Mouse (Mus musculus) cortical plate, adult 2 months (tissue): ENCODE results near the gene Dcx.

Experiments
- CTCF ChIP-seq: fragments of 200-500 bp; IDR thresholded peaks from 2 replicates; pipeline ENCODE4 v1.5.1; 2011; ENCODE audit warnings: mild to moderate bottlenecking, control low read depth, low read length; ENCODE audit not compliant: insufficient read depth; ENCODE audit errors: extremely low read depth
- POLR2A ChIP-seq: fragments of 200-500 bp; IDR thresholded peaks from 2 replicates; pipeline ENCODE4 v1.6.1; 2011; ENCODE audit warnings: mild to moderate bottlenecking, low read length, control low read depth; ENCODE audit not compliant: insufficient read depth; ENCODE audit errors: extremely low read depth

- TF ChIP-seq POLR2A (no peak), CTCF (no peak)
Observed at GRCm38 (mm10) chrX:143815948-143816347, 117.2 kb downstream of the Dcx start.
